Mouse (Mus musculus): Measurements from ENCODE around the gene Slc1a7. TPM values are rescaled to one million over a fixed set of nuclear protein-coding genes. Genes with fewer than 3 reads are reported as not detected.

The Slc1a7 gene
- total RNA-seq, 1 experiment = 0.18 TPM

DNA sequence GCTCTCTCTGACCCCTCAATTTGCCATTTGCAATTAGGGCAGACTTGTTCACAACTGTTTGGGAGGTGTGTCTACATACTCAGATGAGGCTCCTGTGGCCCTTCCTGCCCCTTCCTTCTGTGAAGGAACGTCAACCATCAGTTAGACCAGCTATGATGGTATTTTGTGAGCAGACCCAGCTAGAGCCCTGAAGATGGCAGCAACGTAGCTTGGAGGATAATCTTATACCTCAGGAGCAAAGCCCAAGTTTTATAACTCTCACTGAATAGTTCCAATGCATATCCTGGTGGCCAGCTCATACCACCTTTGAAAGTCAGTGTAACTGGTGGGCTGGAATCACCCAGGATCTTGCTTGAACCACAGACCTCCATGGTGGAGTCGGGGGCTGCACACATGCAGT, 36.7 kb upstream of the Slc1a7 start:
- TF ChIP-seq HCFC1 (IDR thresholded peaks at IDR 0.05; ENCODE audit: borderline replicate concordance, insufficient read depth, low read length) (no peak), ZNF384 (IDR thresholded peaks at IDR 0.05; ENCODE audit: low read depth, low read length) (no peak), ZC3H11A (IDR thresholded peaks at IDR 0.05; ENCODE audit: borderline replicate concordance, low read depth, low read length) (no peak), CHD2 (IDR thresholded peaks at IDR 0.05; ENCODE audit: low read depth, low read length) (no peak), MAFK (IDR thresholded peaks at IDR 0.05; ENCODE audit: insufficient read depth, low read depth, low read length) (no peak)
- in situ Hi-C loops (cut with MboI; ENCODE audit: low sequenced_read_pairs in 2 of 2, unreplicated experiment in 2 of 2) = no loop called here
- no peak for DNase-seq (ENCODE audit: low read depth, low spot score)

DNA sequence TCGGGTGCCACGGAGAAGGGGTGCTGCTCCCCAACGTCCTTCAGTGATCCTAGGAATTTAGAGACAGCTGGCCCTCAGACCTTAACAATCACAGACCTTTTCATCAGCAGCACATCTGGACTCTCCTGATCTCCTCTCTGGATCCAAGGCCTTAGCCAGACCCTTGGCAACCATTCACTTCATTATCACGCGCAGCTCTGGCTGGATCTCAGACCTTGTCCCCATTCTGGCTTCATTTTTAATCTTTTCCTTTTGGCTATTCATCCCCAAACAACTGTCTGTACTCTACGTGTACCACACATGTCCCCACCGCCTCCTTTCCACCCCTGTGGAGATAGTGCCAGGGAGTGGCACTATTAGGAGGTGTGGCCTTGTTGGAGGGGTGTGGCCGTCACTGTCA, 34.9 kb upstream of the Slc1a7 start:
- Histone ChIP-seq H3K9me3 (ENCODE audit: control insufficient read depth, insufficient read depth, low read depth, low read length) (no peaks in the 10 kb centered on the region), H3K36me3 (ENCODE audit: control insufficient read depth, insufficient read depth, low read length, poor library complexity, severe bottlenecking) (no peaks in the 10 kb centered on the region), H3K27ac (ENCODE audit: insufficient read depth, low read depth, low read length, poor library complexity, severe bottlenecking) (no peak overlapping the region), H3K4me1 (ENCODE audit: control insufficient read depth in 2 of 2, insufficient read depth in 2 of 2, low read length in 2 of 2, poor library complexity in 1 of 2) (no peaks in the 10 kb centered on the region), H3K9ac (ENCODE audit: insufficient read depth, low read depth, low read length, poor library complexity, severe bottlenecking) (no peak overlapping the region), H3K4me3 (ENCODE audit: insufficient read depth in 1 of 2, low read depth in 1 of 2, low read length in 2 of 2, poor library complexity in 1 of 2, severe bottlenecking in 1 of 2) (no peak overlapping the region)
- no peak for TF ChIP-seq ZC3H11A (IDR thresholded peaks at IDR 0.05; ENCODE audit: borderline replicate concordance, low read depth, low read length)
- TF ChIP-seq HCFC1 (IDR thresholded peaks at IDR 0.05; ENCODE audit: borderline replicate concordance, insufficient read depth, low read length) = no peak
- no peak for TF ChIP-seq CHD2 (IDR thresholded peaks at IDR 0.05; ENCODE audit: low read depth, low read length)
- no peak for TF ChIP-seq ZNF384 (IDR thresholded peaks at IDR 0.05; ENCODE audit: low read depth, low read length)
- no peak for TF ChIP-seq MAFK (IDR thresholded peaks at IDR 0.05; ENCODE audit: insufficient read depth, low read depth, low read length)
- DNase-seq (ENCODE audit: low read depth, low spot score) = no peak
- in situ Hi-C loops (cut with MboI; ENCODE audit: low sequenced_read_pairs in 2 of 2, unreplicated experiment in 2 of 2) = no loop called here

More for the DNA sequence above, 36.7 kb upstream of the Slc1a7 start:
- Histone ChIP-seq H3K36me3 (ENCODE audit: control insufficient read depth, insufficient read depth, low read length, poor library complexity, severe bottlenecking) (no peaks in the 10 kb centered on the region), H3K27ac (ENCODE audit: insufficient read depth, low read depth, low read length, poor library complexity, severe bottlenecking) (no peak overlapping the region), H3K4me1 (ENCODE audit: control insufficient read depth in 2 of 2, insufficient read depth in 2 of 2, low read length in 2 of 2, poor library complexity in 1 of 2) (no peaks in the 10 kb centered on the region), H3K4me3 (ENCODE audit: insufficient read depth in 1 of 2, low read depth in 1 of 2, low read length in 2 of 2, poor library complexity in 1 of 2, severe bottlenecking in 1 of 2) (no peak overlapping the region), H3K9me3 (ENCODE audit: control insufficient read depth, insufficient read depth, low read depth, low read length) (no peaks in the 10 kb centered on the region), H3K9ac (ENCODE audit: insufficient read depth, low read depth, low read length, poor library complexity, severe bottlenecking) (no peak overlapping the region)

DNA sequence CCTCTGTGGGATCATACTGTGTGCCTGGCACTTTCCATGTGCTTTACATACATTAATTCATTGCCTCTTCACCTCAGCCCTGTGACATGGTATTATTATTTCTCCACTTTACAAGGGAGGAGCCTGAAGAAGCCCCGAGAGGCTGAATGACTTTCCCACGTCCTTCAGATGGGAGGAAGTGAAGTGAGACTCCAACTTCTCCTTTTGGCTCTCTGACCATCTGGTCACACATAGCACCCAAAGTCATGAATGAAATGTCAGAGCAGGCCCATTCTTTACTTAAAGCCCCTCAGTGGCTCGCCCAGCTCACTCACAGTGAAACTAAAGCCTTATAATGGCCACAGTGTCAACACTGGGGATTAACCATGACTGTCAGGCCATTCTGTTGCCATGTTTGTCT, 32.9 kb upstream of the Slc1a7 start:
- DNase-seq (ENCODE audit: low read depth, low spot score) = no peak
- no peak for TF ChIP-seq MAFK (IDR thresholded peaks at IDR 0.05; ENCODE audit: insufficient read depth, low read depth, low read length)
- TF ChIP-seq ZC3H11A (IDR thresholded peaks at IDR 0.05; ENCODE audit: borderline replicate concordance, low read depth, low read length) = no peak
- no peak for TF ChIP-seq HCFC1 (IDR thresholded peaks at IDR 0.05; ENCODE audit: borderline replicate concordance, insufficient read depth, low read length)
- no peak for TF ChIP-seq CHD2 (IDR thresholded peaks at IDR 0.05; ENCODE audit: low read depth, low read length)
- no peak for TF ChIP-seq ZNF384 (IDR thresholded peaks at IDR 0.05; ENCODE audit: low read depth, low read length)
- no peaks in the 10 kb centered on the region for H3K9me3 ChIP-seq (ENCODE audit: control insufficient read depth, insufficient read depth, low read depth, low read length)
- no peaks in the 10 kb centered on the region for H3K36me3 ChIP-seq (ENCODE audit: control insufficient read depth, insufficient read depth, low read length, poor library complexity, severe bottlenecking)
- H3K4me1 ChIP-seq (ENCODE audit: control insufficient read depth in 2 of 2, insufficient read depth in 2 of 2, low read length in 2 of 2, poor library complexity in 1 of 2) = no peaks in the 10 kb centered on the region
- H3K27ac ChIP-seq (ENCODE audit: insufficient read depth, low read depth, low read length, poor library complexity, severe bottlenecking) = no peak overlapping the region
- H3K4me3 ChIP-seq (ENCODE audit: insufficient read depth in 1 of 2, low read depth in 1 of 2, low read length in 2 of 2, poor library complexity in 1 of 2, severe bottlenecking in 1 of 2) = no peak overlapping the region
- no peak overlapping the region for H3K9ac ChIP-seq (ENCODE audit: insufficient read depth, low read depth, low read length, poor library complexity, severe bottlenecking)
- in situ Hi-C loops (cut with MboI; ENCODE audit: low sequenced_read_pairs in 2 of 2, unreplicated experiment in 2 of 2) = no loop called here

DNA sequence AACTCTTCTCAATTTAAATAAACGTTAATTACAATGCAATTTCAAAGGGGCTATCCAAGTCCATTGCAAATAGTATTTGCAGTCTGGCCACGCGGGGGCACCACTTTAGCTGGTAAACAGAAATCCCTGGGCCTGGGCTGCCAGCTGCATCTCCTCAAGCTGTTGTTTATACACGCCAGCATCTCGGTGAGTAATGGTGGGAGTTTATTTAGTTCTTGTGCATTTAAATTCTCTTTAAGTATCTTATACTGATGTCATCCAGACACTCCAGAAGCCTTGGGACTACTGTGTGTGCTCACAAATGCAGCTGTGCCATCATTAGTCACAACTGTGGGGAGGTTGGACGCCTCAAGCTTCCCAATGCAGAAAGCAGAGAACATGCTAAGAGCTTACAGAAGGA, 30.8 kb upstream of the Slc1a7 start:
- Histone ChIP-seq H3K9me3 (ENCODE audit: control insufficient read depth, insufficient read depth, low read depth, low read length) (no peaks in the 10 kb centered on the region), H3K27ac (ENCODE audit: insufficient read depth, low read depth, low read length, poor library complexity, severe bottlenecking) (no peak overlapping the region), H3K36me3 (ENCODE audit: control insufficient read depth, insufficient read depth, low read length, poor library complexity, severe bottlenecking) (no peaks in the 10 kb centered on the region), H3K9ac (ENCODE audit: insufficient read depth, low read depth, low read length, poor library complexity, severe bottlenecking) (no peak overlapping the region), H3K4me3 (ENCODE audit: insufficient read depth in 1 of 2, low read depth in 1 of 2, low read length in 2 of 2, poor library complexity in 1 of 2, severe bottlenecking in 1 of 2) (no peak overlapping the region), H3K4me1 (ENCODE audit: control insufficient read depth in 2 of 2, insufficient read depth in 2 of 2, low read length in 2 of 2, poor library complexity in 1 of 2) (no peaks in the 10 kb centered on the region)
- DNase-seq (ENCODE audit: low read depth, low spot score) = no peak
- no peak for TF ChIP-seq ZNF384 (IDR thresholded peaks at IDR 0.05; ENCODE audit: low read depth, low read length)
- no peak for TF ChIP-seq ZC3H11A (IDR thresholded peaks at IDR 0.05; ENCODE audit: borderline replicate concordance, low read depth, low read length)
- TF ChIP-seq HCFC1 (IDR thresholded peaks at IDR 0.05; ENCODE audit: borderline replicate concordance, insufficient read depth, low read length) = no peak
- no peak for TF ChIP-seq MAFK (IDR thresholded peaks at IDR 0.05; ENCODE audit: insufficient read depth, low read depth, low read length)
- no peak for TF ChIP-seq CHD2 (IDR thresholded peaks at IDR 0.05; ENCODE audit: low read depth, low read length)
- in situ Hi-C loops (cut with MboI; ENCODE audit: low sequenced_read_pairs in 2 of 2, unreplicated experiment in 2 of 2) = no loop called here

DNA sequence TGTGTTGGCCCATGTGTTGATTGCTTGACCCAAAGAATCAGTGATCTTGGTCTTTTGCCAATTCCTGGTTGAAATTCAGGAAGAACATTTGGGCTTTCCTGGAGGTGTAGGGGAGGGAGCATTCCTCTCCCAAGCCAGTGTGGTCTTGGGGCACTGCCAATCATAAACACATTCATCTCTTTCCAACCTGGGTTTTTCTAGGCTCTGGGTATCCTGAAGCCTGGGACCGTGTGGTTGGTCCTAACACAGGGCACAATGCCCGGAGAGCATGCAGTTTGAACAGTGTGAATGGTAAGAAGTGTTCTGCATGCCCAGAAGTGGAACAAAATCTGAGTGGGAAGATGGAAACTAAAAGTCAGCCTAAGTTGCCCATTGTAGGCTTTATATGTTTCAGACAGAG, 30.0 kb upstream of the Slc1a7 start:
- in situ Hi-C loops (cut with MboI; ENCODE audit: low sequenced_read_pairs in 2 of 2, unreplicated experiment in 2 of 2) = no loop called here
- no peak overlapping the region for H3K9ac ChIP-seq (ENCODE audit: insufficient read depth, low read depth, low read length, poor library complexity, severe bottlenecking)
- no peak overlapping the region for H3K27ac ChIP-seq (ENCODE audit: insufficient read depth, low read depth, low read length, poor library complexity, severe bottlenecking)
- no peaks in the 10 kb centered on the region for H3K36me3 ChIP-seq (ENCODE audit: control insufficient read depth, insufficient read depth, low read length, poor library complexity, severe bottlenecking)
- H3K4me1 ChIP-seq (ENCODE audit: control insufficient read depth in 2 of 2, insufficient read depth in 2 of 2, low read length in 2 of 2, poor library complexity in 1 of 2) = no peaks in the 10 kb centered on the region
- H3K9me3 ChIP-seq (ENCODE audit: control insufficient read depth, insufficient read depth, low read depth, low read length) = no peaks in the 10 kb centered on the region
- DNase-seq (ENCODE audit: low read depth, low spot score) = no peak
- TF ChIP-seq CHD2 (IDR thresholded peaks at IDR 0.05; ENCODE audit: low read depth, low read length) (no peak), MAFK (IDR thresholded peaks at IDR 0.05; ENCODE audit: insufficient read depth, low read depth, low read length) (no peak), HCFC1 (IDR thresholded peaks at IDR 0.05; ENCODE audit: borderline replicate concordance, insufficient read depth, low read length) (no peak), ZNF384 (IDR thresholded peaks at IDR 0.05; ENCODE audit: low read depth, low read length) (no peak), ZC3H11A (IDR thresholded peaks at IDR 0.05; ENCODE audit: borderline replicate concordance, low read depth, low read length) (no peak)
- no peak overlapping the region for H3K4me3 ChIP-seq (ENCODE audit: insufficient read depth in 1 of 2, low read depth in 1 of 2, low read length in 2 of 2, poor library complexity in 1 of 2, severe bottlenecking in 1 of 2)
